Mouse (Mus musculus) lung, adult 18-20 months (tissue): ENCODE results near the gene Rcan1.
"Not testable (repeated sequence)": the region's sequence is repeated elsewhere in the genome, so short reads cannot be mapped to it uniquely, and the experiment has no call there.

Experiments used
- DNase-seq, 2 experiments: peaks; one replicate each; pipeline ENCODE4 v3.0.0; 2022; ENCODE audit warnings: mixed read lengths in 2 of 2

Gene Rcan1

GRCm38 (mm10) chr16:92430731-92431130, 39.9 kb downstream of the Rcan1 start:
- DNase-seq: peak in 1 of 2 experiments; percentile 36

DNA sequence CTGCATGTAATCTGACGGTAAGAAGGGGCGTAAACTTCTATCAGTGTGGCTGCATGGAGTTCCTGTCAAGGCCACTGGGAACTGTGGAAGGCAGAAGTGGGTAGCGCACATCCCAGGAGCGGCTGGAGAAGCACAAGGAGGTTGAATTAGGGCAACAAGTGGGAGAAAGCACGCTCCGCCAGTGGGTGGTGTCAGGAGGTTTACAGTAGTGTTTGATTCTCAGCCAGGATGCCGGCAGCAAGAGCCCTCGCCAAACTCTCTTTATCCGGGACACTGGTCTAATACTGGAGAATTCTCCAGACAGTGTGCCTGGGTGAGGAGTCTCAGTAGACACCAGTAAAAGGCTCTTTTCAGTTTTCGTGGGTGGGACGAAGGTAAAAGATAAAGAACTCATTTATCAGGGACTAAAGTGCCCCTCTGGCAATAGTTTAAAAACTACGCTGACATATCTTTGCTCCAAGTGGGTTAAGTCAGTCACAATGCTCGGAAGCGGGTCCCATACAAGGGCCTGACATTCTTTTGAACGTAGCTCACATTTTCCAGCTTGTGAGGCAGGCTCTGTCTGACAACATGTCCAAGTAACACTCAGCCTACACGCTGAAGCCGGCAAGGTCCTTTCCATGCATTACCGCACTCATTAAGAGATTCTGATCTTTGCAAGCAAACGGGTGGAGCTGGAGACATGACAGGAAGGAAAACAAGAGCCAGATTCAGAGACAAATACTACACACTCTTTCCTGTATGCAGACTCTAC, 42.3 kb downstream of the Rcan1 start:
- DNase-seq: peak; percentile 59 to 64

- DNase-seq: no peak
Measured at GRCm38 (mm10) chr16:92426708-92427107, 44.0 kb downstream of the Rcan1 start.

GRCm38 (mm10) chr16:92425875-92426274, 44.8 kb downstream of the Rcan1 start:
- DNase-seq: no peak

GRCm38 (mm10) chr16:92423363-92423762, 47.3 kb downstream of the Rcan1 start:
- no peak for DNase-seq

DNA sequence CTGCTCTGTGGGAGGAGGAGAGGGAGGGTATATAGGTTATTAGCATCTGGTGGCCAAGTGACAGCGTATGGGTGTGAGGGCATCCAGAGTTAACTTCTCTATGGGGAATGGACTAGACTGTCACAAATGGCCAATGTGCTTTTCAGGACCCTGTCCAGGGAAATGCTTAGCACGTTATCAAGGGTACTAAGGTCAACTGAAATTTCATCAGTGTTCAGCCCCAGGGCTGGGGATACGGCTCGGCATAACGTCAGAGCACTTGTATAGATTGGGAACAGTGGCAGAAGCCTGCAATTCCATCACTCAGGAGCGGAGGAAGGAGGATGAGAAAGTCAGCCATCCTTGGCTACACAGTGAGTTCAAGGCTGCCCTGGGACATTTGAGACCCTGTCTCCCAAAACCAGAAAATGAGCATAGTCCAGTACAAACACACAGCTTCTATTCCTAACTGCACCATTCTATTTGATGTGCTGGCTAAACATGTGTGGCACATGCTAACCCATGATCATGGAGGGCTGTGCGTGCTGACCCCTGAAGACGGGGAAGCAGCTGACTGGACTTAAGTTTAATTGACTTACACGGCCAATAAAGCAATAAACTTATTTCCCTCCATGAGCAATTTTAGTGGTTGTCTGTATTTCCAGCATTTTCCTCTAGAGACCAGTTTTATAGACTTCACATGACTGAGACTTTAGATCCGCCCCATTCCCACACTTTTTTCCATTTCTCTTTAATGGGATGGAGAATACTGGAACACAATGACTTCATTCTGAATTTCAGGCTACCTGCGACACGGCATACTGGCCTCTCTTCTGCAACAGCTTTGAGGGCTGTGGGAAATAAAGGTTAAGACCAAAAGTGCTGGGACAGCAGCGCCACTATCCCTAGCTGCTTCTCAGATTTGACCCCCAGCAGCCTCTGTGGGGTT, 48.0 kb downstream of the Rcan1 start:
- no peak for DNase-seq

DNA sequence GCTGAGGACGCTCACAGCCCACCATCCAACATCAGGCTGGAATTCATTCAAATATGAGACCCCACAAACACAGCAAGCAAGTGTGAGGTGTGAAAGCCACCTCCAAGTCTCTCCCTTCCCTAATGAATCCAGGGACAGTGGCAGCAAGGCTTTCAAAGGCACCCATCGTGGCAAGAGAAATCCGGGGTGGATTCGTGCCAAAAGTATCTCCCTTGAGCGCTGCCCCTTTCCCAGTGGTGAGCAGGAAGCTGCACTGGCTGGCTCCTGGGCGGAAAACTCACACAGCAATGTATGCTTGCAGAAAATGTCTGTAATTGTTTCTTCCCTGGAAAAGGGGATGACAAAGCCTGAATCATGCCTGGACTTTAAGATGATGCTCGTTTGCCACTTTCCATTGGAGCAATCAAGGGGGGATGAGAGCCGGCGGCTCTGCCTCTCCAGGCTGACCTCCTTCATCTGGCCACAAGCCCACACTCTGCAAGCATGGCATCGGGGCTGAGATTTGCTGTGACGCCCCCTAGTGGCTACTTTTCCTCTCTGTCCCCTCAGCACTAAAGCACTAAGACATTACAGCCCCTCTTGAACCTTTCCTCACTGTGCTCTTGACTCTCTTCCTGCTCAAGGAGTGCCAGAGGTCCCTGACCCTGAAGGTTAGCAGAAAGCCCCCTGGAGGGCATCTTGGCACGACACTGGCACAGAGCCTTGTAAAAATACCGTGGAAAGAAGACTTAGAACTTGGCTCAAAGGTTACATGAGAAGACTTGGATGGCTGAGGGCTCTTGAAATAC, 49.3 kb downstream of the Rcan1 start:
- DNase-seq: no peak

GRCm38 (mm10) chr16:92420641-92421040, 50.0 kb downstream of the Rcan1 start:
- no peak for DNase-seq

DNA sequence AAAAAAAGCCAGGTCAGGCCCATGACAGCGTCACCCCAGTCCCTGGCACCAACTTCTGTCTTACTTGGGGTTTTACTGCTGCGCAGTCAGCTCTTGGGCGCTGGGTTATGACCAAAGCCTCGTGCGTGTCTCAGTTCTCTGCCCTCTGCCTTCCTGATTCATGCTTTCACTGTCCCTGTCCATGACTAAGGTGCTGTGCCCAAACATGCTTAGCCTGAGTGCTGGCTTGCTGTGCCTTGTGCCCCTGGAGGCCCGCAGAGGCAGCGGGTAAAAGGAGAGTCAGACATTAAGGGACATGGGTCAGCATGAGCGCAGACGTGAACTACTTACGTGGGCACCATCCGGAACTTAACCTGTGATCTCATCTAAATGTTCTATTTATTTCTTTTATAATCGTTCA, 51.6 kb downstream of the Rcan1 start:
- DNase-seq: no peak

DNA sequence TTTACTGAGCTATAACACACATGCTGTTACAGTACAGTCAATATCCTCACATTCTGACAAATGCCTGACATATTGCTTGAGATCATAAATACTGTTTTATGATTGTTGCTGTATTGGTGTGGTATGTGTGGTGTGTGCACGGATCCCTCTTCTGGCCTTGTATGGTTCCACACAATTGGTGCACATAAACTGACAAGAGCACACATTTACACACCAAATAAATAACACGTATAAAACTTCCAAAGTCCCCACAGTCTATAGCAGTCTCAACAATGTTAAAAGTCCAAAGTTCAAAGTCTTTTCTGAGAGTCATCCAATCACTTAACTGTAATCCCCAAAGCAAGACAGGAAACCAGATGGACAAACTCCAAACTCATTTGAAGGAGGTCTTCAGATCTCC, 53.4 kb downstream of the Rcan1 start:
- no peak for DNase-seq

DNA sequence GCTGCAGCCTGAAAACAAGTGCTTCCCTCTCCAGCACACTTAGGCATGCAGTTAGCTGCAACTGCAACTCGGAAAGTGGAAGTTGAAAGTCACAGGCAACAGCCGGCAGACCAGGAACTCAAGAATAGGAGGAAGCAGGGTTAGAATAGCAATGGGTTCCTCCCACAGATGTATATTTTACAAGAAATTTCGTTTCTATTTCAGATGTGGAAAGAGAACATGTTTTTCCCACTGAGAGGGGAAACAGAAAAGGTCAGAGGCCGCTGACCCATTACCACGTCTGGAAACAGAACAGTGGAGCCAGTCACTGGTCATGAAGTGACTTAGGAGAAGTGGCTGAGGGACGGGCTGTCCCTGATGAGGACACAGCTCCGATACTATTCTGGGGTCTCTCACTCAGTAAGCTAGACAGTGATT, 55.0 kb downstream of the Rcan1 start:
- DNase-seq: peak; percentile 24 to 36

- not testable (repeated sequence) for DNase-seq
Measured at GRCm38 (mm10) chr16:92415038-92415437, 55.6 kb downstream of the Rcan1 start.

GRCm38 (mm10) chr16:92412888-92413287, 57.8 kb downstream of the Rcan1 start:
- no peak for DNase-seq

DNA sequence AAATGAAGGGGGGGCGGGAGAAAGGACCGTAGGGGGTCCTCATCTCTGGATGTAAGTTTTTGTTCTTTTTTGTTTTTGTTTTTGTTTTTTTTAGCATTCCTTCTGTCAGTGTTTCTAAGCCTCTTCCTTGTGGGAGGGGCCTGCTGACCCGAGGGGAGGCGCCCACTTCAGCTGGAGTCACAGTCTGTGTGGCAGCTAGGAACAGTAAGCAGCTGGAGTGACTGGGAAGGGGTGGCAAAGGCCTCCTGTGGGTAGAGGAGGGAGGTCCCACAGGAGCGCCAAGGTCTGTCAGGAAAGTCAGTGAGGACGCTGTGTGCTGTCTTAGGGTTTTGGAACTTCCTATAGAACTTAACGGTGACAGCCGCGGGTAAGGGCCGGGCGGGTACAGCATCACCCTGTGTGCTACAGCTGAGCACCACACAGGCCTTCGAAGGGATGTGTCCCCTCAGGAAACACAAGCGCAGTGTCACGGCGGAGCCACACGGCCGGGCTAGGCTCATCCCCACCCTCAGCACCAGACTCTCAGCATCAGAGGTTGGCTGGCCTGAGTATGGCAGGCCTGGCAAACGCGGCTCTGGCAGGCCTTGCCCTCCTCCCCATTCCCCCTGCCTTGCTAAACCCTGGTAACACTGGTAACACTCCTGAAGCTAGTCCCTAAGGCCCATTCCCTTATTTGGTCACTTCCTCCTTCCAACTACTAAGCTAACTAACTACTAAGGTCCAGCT, 58.5 kb downstream of the Rcan1 start:
- no peak for DNase-seq

DNA sequence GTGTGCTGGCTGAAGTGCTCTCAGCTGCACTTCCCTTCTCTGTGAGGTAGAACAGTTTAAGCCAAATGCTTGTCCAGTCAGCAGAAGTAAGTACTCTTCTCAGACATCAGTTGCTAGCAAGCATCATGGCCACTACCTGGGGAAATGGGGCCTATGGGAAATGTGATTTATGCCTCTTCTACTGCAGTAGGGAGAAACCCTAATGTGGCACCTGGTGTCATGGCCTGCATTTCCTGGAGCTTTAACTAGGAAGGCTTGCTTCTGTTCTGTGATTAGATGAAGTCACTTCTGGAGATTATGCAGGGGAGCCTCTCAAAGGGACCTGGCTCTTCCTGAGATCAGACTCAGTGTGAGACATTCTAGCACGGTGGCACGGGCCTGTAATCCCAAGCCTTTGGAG, 60.3 kb downstream of the Rcan1 start:
- no peak for DNase-seq

GRCm38 (mm10) chr16:92407883-92408282, 62.8 kb downstream of the Rcan1 start:
- DNase-seq: no peak

DNA sequence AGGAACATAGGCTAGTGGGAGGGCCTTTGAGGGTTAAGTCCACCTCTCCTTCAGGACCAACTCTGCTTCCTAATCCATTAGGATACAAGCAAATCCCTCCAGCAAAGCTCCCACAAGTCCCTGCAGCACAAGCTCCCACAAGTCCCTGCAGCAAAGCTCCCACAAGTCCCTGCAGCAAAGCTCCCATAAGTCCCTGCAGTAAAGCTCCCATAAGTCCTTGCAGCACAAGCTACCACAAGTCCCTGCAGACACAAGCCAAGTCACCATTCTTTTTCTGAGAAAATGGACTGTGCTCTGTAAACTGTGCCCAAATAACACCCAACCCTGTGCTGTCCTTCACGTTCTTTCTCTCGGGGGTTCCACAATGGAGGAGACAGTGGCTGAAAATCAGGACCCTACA, 66.5 kb downstream of the Rcan1 start:
- no peak for DNase-seq

- peak; percentile 38 to 67 for DNase-seq
Measured at GRCm38 (mm10) chr16:92403069-92403468, 67.6 kb downstream of the Rcan1 start.

GRCm38 (mm10) chr16:92402216-92402615, 68.5 kb downstream of the Rcan1 start:
- DNase-seq: no peak

- peak; percentile 42 to 62 for DNase-seq
Measured at GRCm38 (mm10) chr16:92401206-92401605, 69.5 kb downstream of the Rcan1 start.

- DNase-seq: peak; percentile 93 to 96
Measured at GRCm38 (mm10) chr16:92399490-92400458, 70.9 kb downstream of the Rcan1 start.
